Mouse (Mus musculus) spleen, embryonic (tissue): ENCODE measurements around the gene Iqub.

Experiments
- CTCF ChIA-PET: fragments of 350-600 bp; sonication (Branson Sonifier 250); formaldehyde crosslinking; loops from one replicate; lab custom pipeline; 2022; lab: Charles Lee

Iqub gene

GRCm38 (mm10) chr6:24470571-24471132 is 44.2 kb downstream of the Iqub start:
- CTCF ChIA-PET: no interaction called here

GRCm38 (mm10) chr6:24470135-24470534 is 44.7 kb downstream of the Iqub start:
- CTCF ChIA-PET: no interaction called here

- CTCF ChIA-PET: no interaction called here
Measured at GRCm38 (mm10) chr6:24456097-24456496, 58.8 kb downstream of the Iqub start.

GRCm38 (mm10) chr6:24451026-24451821 is 63.6 kb downstream of the Iqub start:
- CTCF ChIA-PET: no interaction called here

GRCm38 (mm10) chr6:24450241-24450640 is 64.6 kb downstream of the Iqub start:
- CTCF ChIA-PET: no interaction called here

GRCm38 (mm10) chr6:24416056-24416455 is 98.8 kb downstream of the Iqub start:
- CTCF ChIA-PET: no interaction called here

GRCm38 (mm10) chr6:24415500-24415899 is 99.4 kb downstream of the Iqub start:
- CTCF ChIA-PET: no interaction called here

- CTCF ChIA-PET: no interaction called here
Measured at GRCm38 (mm10) chr6:24408573-24409427, 106.1 kb downstream of the Iqub start.

- CTCF ChIA-PET: no interaction called here
Measured at GRCm38 (mm10) chr6:24407743-24408142, 107.1 kb downstream of the Iqub start.

- CTCF ChIA-PET: no interaction called here
Measured at GRCm38 (mm10) chr6:24397237-24397647, 117.6 kb downstream of the Iqub start.
